Mouse (Mus musculus) hematopoietic stem cell, adult 5-6 weeks (primary cell): ENCODE results near the gene Lrrc4b. TPM values are rescaled to one million over a fixed set of nuclear protein-coding genes. Genes with fewer than 3 reads are reported as not detected.

Source experiments
- ATAC-seq, 2 experiments: fragments of 125-278 bp in 1 of 2; replicated peaks in 1 of 2; 2 replicates each; pipeline ENCODE4 v1.8.0; 2016 to 2017; ENCODE audit warnings: inconsistent platforms in 2 of 2, mild to moderate bottlenecking in 2 of 2, moderate number of reproducible peaks in 2 of 2, low read depth in 1 of 2, moderate TSS enrichment in 1 of 2; ENCODE audit not compliant: low FRiP score in 2 of 2, poor library complexity in 2 of 2, severe bottlenecking in 2 of 2, insufficient read depth in 1 of 2, low TSS enrichment in 1 of 2
- total RNA-seq: library from RNA; stranded (forward); fragments of 172-1452, 232-1000 nt; gene quantifications from 2 replicates; pipeline ENCODE4 v1.2.3, GENCODE M21; 2017

Lrrc4b gene
- total RNA-seq: not detected in 2 replicates

DNA sequence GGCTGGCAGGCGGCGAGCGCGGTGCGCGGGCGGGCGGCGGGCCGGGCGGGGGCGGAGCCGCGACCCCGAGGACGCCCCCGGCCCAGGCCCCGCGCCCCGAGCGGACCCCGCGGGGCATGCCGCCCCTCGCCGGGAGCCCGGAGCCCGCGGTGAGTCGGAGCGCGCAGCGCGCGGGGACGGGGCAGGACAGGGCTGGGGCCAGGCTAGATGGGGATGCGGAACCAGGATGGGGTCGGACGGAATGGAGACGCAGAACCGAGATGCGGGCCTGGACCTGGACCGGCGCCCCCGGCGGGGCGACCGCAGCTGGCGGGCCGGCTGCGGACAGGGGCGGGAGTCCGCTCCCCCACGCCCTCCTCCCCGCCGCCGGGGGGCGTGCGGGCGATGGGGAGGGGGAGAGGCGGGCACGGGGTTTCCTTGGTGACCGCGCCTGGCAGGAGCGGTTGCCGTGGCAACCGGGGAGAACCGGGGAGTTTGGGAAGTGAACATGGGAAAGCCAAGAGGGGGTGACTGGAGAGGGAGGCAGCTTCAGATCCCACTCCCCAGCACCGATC is at the start of gene Lrrc4b:
TSS of gene Lrrc4b (plus strand) at position 51 of the 554 bp plus-strand sequence.
- no peak for ATAC-seq

DNA sequence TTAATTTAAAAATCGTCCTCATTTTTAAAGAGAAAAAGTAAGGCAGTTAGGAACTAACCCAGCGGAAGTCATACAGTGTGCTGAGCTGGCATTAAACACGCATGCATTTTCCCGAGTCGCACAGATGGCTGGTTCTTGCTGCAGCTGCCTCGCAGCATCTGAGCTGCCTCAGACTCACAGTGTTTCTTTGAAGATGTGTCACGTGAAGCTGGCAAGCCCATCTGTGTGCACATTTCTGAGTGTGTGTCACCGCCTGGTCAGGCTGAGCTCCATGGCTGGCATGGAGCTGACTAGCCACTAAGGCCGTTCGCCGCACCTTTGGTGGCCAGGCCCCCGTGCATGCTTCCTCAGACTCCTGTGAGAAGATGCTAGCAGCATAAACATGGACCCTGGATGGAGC is 46.3 kb upstream of the Lrrc4b start:
- ATAC-seq: no peak

DNA sequence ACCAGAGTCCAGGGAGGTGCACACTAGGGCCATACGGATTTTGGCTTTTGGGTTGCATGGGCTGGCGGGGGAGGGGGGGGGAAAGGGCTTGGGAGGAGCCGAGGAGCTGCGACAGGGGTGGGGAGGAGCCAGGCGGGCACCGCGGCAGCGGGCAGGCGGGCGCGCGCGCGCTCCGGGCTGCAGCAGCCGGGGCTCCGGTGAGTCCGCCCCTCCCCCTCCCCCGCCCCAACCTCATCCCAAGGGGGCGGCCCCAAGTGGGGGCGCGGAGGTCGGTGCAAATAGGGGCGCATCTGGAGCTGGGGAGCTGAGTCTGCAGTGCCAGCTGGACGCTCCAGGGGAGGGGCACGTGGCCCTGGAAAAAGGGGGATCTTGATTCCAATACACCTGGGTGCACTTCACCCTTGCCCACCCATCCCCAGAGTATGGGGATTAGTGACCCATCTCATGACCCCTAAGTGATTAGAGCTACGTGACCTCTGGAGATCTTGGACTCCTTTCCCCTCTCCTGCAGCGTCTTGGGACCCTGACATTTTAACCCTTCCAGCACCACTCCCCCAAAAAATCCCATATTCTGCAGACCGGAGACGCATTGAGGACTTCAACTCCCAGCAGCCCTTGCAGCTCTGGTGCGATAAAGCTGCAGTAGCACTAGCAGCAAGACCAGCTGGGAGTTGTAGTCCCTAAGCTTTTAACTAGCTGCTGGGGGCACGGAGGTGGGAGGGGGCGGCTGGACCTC is 44.7 kb upstream of the Lrrc4b start, which contains the start of gene Syt3:
TSS of gene Syt3 (plus strand) at position 123 of the 736 bp plus-strand sequence.
- ATAC-seq: peak; percentile 80 to 84

- ATAC-seq: 0 out of 4 replicates have a peak, but pooled peaks have one; percentile 13 to 20
Measured at GRCm38 (mm10) chr7:44384716-44385059, 44.1 kb upstream of the Lrrc4b start.

- no peak for ATAC-seq
Measured at GRCm38 (mm10) chr7:44385720-44386119, 43.1 kb upstream of the Lrrc4b start, which contains the start of gene 1700008O03Rik. TSS of gene 1700008O03Rik (minus strand) at chr7:44385820.

DNA sequence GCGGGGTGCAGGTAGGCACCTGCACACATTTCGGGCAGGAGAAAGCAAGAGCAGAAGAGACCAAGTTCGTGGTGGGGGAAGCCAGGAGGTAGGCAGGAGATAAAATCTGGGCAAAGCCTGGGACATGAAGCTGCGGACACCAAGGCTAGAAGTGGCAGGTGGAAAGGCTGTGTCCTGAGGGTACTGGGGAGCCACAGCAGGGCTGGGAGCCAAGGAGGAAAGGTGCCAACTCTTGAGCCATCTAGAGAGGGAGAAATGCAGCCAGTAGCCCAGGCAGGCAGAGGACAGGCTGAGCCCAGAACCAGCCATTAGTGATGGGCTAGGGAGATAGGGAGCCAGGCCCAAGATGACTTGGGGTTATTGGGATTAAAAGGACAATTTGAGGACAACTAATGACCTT is 37.0 kb upstream of the Lrrc4b start:
- ATAC-seq: no peak

GRCm38 (mm10) chr7:44392341-44392740 is 36.5 kb upstream of the Lrrc4b start:
- ATAC-seq: no peak

DNA sequence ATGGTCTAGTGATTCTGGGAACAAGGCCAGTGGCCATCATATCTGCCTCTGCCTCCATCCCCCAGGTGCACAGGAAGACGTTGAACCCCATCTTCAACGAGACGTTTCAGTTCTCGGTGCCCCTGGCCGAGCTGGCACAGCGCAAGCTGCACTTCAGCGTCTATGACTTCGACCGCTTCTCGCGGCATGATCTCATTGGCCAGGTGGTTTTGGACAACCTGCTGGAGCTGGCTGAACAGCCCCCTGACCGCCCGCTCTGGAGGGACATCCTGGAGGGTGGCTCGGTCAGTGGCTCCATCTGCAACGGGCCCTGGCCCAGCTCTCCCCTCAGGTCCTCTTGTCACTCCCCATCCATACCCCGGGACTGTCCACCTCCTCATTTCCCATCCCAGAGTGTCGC is 35.5 kb upstream of the Lrrc4b start:
- ATAC-seq: no peak

- peak; percentile 83 to 95 for ATAC-seq
Measured at GRCm38 (mm10) chr7:44398570-44398969, 30.2 kb upstream of the Lrrc4b start.

GRCm38 (mm10) chr7:44401673-44402072 is 27.1 kb upstream of the Lrrc4b start:
- ATAC-seq: no peak

DNA sequence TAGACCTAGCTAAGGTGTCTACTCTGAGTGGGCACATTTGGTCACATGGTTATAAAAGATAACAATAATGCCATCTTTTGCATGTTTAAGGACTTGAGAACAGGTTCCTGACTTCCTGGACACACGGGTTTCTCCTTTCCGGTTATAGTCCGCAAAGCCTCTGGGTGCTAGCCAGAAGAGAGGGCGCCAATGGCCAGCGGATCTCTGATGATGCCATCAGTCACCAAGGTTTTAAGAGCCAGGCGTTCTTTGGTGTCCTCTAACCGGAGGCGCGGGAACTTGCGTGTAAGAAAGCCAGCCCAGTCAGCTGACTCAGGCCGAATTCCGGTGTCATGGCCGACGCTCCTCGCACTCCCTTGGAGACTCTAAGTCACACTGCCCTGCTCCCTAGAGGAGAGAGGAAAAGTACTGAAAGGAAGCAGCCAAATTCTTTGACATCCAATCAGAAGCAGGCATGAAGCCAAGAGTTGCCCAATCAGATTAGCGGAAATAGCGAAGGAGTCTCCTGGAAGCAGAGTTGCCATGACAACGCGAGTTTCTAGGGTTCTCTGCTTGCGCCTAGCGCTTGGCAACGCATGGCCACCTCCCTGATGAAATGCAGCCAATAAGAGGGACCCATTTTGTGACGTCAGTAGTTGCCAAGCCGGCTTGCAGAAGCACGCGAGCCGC is 23.3 kb upstream of the Lrrc4b start:
- peak; percentile 82 to 90 for ATAC-seq

DNA sequence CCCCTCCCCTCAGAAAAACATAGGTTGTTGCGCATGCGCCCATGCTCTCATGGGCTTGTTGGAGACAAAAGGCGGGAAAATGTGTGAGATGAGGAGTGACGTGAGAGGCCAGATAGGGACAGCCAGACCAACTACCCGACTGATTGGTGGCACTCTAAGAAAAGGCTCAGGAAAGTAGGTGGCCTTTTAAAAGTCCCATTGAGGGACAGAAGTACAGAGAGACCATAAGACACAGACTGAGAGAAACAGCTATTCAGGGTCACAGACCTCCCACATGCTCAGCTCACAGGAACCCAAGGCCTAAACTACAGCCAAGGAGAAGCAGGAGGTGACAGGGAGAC is 22.8 kb upstream of the Lrrc4b start:
- ATAC-seq: no peak

DNA sequence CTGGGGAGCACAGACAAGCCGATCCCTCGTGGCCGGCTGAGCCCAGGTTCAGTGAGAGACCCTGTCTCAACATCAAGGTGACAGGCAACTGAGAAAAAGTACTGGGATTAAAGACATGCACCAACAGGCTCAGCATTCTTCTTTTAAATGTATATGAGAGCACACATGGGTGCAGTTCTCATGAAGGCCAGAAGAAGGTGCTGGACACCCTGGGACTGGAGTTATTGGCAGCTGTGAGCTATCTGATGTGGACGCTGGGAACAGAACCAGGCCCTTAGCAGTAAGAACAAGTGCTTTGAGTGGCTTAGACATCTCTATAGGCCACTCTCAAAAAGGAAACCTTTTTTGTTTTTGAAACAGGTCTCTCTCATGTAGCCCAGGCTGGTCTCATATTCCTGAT is 17.7 kb upstream of the Lrrc4b start:
- ATAC-seq: no peak

GRCm38 (mm10) chr7:44413307-44413706 is 15.5 kb upstream of the Lrrc4b start:
- ATAC-seq: no peak

GRCm38 (mm10) chr7:44427666-44428065 is 1.2 kb upstream of the Lrrc4b start:
- no peak for ATAC-seq

- ATAC-seq: no peak
Measured at GRCm38 (mm10) chr7:44428171-44428950, 457 bp upstream of the Lrrc4b start.

GRCm38 (mm10) chr7:44429534-44430488 is 993 bp downstream of the Lrrc4b start:
- ATAC-seq: peak in 1 of 2 experiments; percentile 4; a peak in 1 of 4 replicates
